Mouse (Mus musculus): Measurements from ENCODE around the gene Rgs14.

DNA sequence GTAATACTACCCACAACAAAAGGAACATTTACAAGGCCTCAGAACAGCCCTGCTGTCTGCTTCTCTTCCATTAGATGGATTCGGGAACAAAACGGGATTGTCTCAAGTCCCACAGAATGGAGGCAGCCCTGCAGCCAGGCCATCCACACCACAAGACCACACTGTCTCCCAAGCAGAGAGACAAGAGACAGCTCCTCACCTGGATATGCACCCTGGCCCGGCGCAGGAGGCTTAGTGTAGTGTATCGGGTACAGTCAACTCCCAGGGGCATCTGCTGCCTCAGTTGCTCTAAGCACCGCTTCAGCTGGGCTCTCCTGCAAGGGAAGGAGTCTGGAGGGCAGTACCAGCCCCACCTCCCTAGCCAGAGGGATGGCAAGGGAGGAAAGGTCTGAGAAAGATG lies 41.4 kb upstream of the Rgs14 start:
- TF ChIP-seq POLR2A (IDR thresholded peaks at IDR 0.05; ENCODE audit: borderline replicate concordance, control insufficient read depth, low read depth, low read length): no peak
- TF ChIP-seq CTCF (IDR thresholded peaks at IDR 0.05; ENCODE audit: control insufficient read depth, insufficient read depth, low read length): no peak
